Mouse (Mus musculus) liver, adult 2 months (tissue): ENCODE measurements around the gene Ahcyl2. TPM values are rescaled to one million over a fixed set of nuclear protein-coding genes. Genes with fewer than 3 reads are reported as not detected.
A peak's percentile ranks its signal among the peaks of the same experiment; 100 is the strongest.
"Not testable (repeated sequence)": the region's sequence is repeated elsewhere in the genome, so short reads cannot be mapped to it uniquely, and the experiment has no call there.

Source experiments
- DNase-seq: peaks from one replicate; pipeline ENCODE4 v3.0.0-alpha.2; 2011; ENCODE audit warnings: low read depth, low spot score; ENCODE audit errors: extremely low read depth
- H3K27ac ChIP-seq: fragments of 200-500 bp; replicated peaks from 2 replicates; pipeline ENCODE4 v1.5.1; 2012; ENCODE audit warnings: low read depth, mild to moderate bottlenecking, control low read depth, inconsistent platforms, low read length; ENCODE audit not compliant: insufficient read depth
- H3K27me3 ChIP-seq: fragments of 200-500 bp; 2 replicates; pipeline ENCODE4 v1.6.1; 2012; ENCODE audit warnings: mild to moderate bottlenecking, moderate library complexity, low read length, inconsistent platforms; ENCODE audit not compliant: control insufficient read depth, insufficient read depth
- H3K36me3 ChIP-seq: fragments of 200-500 bp; 2 replicates; pipeline ENCODE4 v1.6.1; 2012; ENCODE audit warnings: low read length, inconsistent platforms; ENCODE audit not compliant: control insufficient read depth, insufficient read depth
- H3K4me1 ChIP-seq: fragments of 200-500 bp; 2 replicates; pipeline ENCODE4 v1.6.1; 2011; ENCODE audit warnings: low read length; ENCODE audit not compliant: control insufficient read depth, insufficient read depth
- H3K4me3 ChIP-seq: fragments of 200-500 bp; 2 replicates; pipeline ENCODE4 v1.5.1; 2011; ENCODE audit warnings: low read depth, mild to moderate bottlenecking, control low read depth, low read length, moderate library complexity; ENCODE audit not compliant: insufficient read depth
- H3K79me2 ChIP-seq: fragments of 200-500 bp; 2 replicates; pipeline ENCODE4 v1.6.1; 2012; ENCODE audit warnings: inconsistent platforms, mild to moderate bottlenecking, low read length, moderate library complexity; ENCODE audit not compliant: control insufficient read depth, insufficient read depth
- H3K9ac ChIP-seq: fragments of 200-500 bp; 2 replicates; pipeline ENCODE4 v1.6.1; 2012; ENCODE audit warnings: low read depth, mild to moderate bottlenecking, control low read depth, inconsistent platforms, low read length
- CTCF ChIP-seq: fragments of 200-500 bp; IDR thresholded peaks from 2 replicates; pipeline ENCODE4 v1.5.1; 2011; ENCODE audit warnings: low read depth, low read length, control low read depth
- POLR2A ChIP-seq: fragments of 200-500 bp; IDR thresholded peaks from 2 replicates; pipeline ENCODE4 v1.6.1; 2011; ENCODE audit warnings: low read length, control low read depth; ENCODE audit not compliant: insufficient read depth; ENCODE audit errors: extremely low read depth
- WGBS: fragments of 180-500 bp; shearing (Covaris S2); methylation state at CpG from one replicate; pipeline ENCODE4 v1.1.7; 2018; 5-methylcytosine and 5-hydroxymethylcytosine counted together
- polyA plus RNA-seq: library from polyadenylated mRNA; depleted of rRNA; stranded (reverse); fragments of >200 nt; gene quantifications from 2 replicates; pipeline ENCODE4 v1.2.3, GENCODE M21; 2012
- total RNA-seq: library from RNA; depleted of rRNA; stranded (reverse); fragments of >200 nt; gene quantifications from 2 replicates; pipeline ENCODE4 v1.2.3, GENCODE M21; 2014

Gene Ahcyl2
- total and polyA plus RNA-seq, 2 experiments, result 7.4 to 8.9 TPM

- DNase-seq, result peak; percentile 67
- H3K27me3 ChIP-seq, result no peaks in the 10 kb centered on the region
- WGBS, result 93% methylated on average over 2 of the region's 2 CpGs
- H3K79me2 ChIP-seq, result peaks cover 6% of the 10 kb centered on the region; the same call in 1 of the 2 replicates
- no peak overlapping the region for H3K27ac ChIP-seq
- no peak overlapping the region for H3K9ac ChIP-seq
- no peak overlapping the region for H3K4me3 ChIP-seq
- TF ChIP-seq POLR2A (no peak), CTCF (no peak)
- H3K36me3 ChIP-seq, result no peaks in the 10 kb centered on the region; the same call in 1 of the 2 replicates
- peaks cover 6% of the 10 kb centered on the region for H3K4me1 ChIP-seq
These were observed 44.3 kb downstream of the Ahcyl2 start for GRCm38 (mm10) chr6:29812076-29812475.

- Histone ChIP-seq H3K27ac (no peak overlapping the region), H3K9ac (no peak overlapping the region), H3K4me3 (no peak overlapping the region), H3K36me3 (no peaks in the 10 kb centered on the region; the same call in 1 of the 2 replicates), H3K4me1 (peaks cover 6% of the 10 kb centered on the region), H3K27me3 (no peaks in the 10 kb centered on the region), H3K79me2 (peaks cover 6% of the 10 kb centered on the region; the same call in 1 of the 2 replicates)
- 9% methylated on average over 1 of the region's 1 CpGs for WGBS
- no peak for DNase-seq
- TF ChIP-seq POLR2A (no peak), CTCF (no peak)
These were observed 44.8 kb downstream of the Ahcyl2 start for GRCm38 (mm10) chr6:29812651-29813050.

DNA sequence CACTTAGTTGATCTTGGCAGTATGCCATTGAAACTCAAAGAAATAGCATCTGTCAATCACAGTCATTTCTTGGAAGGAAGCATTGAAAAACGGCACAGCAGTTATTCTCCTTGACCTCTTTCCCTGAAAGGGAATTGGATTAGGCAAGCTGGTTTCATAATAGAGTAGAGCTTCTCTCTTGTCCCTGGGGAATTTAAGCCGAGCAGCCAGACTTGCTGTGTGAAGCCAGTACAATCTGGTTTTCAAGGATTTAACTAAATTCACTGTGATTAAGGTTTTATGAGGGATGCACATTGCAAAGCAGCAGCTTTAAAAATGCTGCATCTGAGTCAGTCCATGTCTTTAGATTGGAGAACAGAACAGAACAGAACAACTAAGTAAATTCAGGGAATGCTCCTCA is 46.8 kb downstream of the Ahcyl2 start:
- Histone ChIP-seq H3K27ac (no peak overlapping the region), H3K27me3 (no peaks in the 10 kb centered on the region), H3K4me3 (no peak overlapping the region), H3K4me1 (peaks cover 10% of the 10 kb centered on the region), H3K36me3 (no peaks in the 10 kb centered on the region), H3K9ac (no peak overlapping the region), H3K79me2 (peaks cover 6% of the 10 kb centered on the region; the same call in 1 of the 2 replicates)
- no peak for TF ChIP-seq CTCF
- DNase-seq, result peak; percentile 72
- WGBS, result 13% methylated on average over 2 of the region's 2 CpGs

GRCm38 (mm10) chr6:29815060-29815459 is 47.2 kb downstream of the Ahcyl2 start:
- WGBS, result 83% methylated on average over 3 of the region's 3 CpGs
- no peak for DNase-seq
- TF ChIP-seq POLR2A (no peak), CTCF (no peak)
- H3K9ac ChIP-seq, result no peak overlapping the region
- H3K27me3 ChIP-seq, result no peaks in the 10 kb centered on the region
- no peaks in the 10 kb centered on the region for H3K36me3 ChIP-seq
- H3K27ac ChIP-seq, result no peak overlapping the region
- peaks cover 6% of the 10 kb centered on the region; the same call in 1 of the 2 replicates for H3K79me2 ChIP-seq
- H3K4me1 ChIP-seq, result peaks cover 14% of the 10 kb centered on the region
- no peak overlapping the region for H3K4me3 ChIP-seq

DNA sequence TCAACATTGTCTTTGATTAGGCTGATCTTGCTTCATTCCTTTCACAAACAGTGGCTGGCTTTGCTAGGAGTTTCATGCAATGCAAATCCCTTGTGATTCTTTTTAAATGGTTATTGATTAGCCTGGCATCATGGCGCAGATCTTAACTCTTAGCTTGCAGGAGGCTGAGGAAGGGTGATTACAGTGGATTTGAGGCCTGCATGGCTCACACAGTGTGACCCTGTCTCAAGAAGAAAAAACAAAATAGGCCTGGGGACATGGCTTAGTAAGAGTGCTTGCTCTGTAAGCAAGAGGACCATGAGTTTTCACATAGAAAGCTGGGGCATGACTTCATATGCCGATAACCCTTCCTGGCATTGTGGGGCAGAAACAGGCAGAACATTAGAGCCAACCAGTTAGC is 47.8 kb downstream of the Ahcyl2 start:
- Histone ChIP-seq H3K27ac (no peak overlapping the region), H3K36me3 (no peaks in the 10 kb centered on the region), H3K27me3 (no peaks in the 10 kb centered on the region), H3K4me3 (no peak overlapping the region), H3K4me1 (peaks cover 16% of the 10 kb centered on the region), H3K79me2 (peaks cover 6% of the 10 kb centered on the region; the same call in 1 of the 2 replicates), H3K9ac (no peak overlapping the region)
- TF ChIP-seq CTCF (no peak), POLR2A (no peak)
- 62% methylated on average over 2 of the region's 2 CpGs for WGBS
- peak; percentile 33 for DNase-seq

- H3K27ac ChIP-seq, H3K4me3 ChIP-seq, H3K79me2 ChIP-seq, H3K36me3 ChIP-seq, H3K27me3 ChIP-seq, H3K9ac ChIP-seq, DNase-seq: not testable (repeated sequence)
- peaks cover 18% of the 10 kb centered on the region for H3K4me1 ChIP-seq
- WGBS, result 94% methylated on average over 12 of the region's 12 CpGs
These were observed 48.6 kb downstream of the Ahcyl2 start for GRCm38 (mm10) chr6:29816371-29816770.
